Mouse (Mus musculus) midbrain, embryonic 11.5 days (tissue): ENCODE results near the gene Slc12a7. TPM values are rescaled to one million over a fixed set of nuclear protein-coding genes. Genes with fewer than 3 reads are reported as not detected.

ENCODE experiments used
- ATAC-seq: fragments of 200-750 bp; cut with Nextera tagmentation; 2 replicates; pipeline ENCODE4 v1.8.0; 2017; ENCODE audit warnings: moderate TSS enrichment, moderate library complexity; ENCODE audit not compliant: low FRiP score
- DNase-seq: peaks from one replicate; pipeline ENCODE4 v3.0.0; 2015; ENCODE audit warnings: low spot score; ENCODE audit errors: missing footprints
- H3K27ac ChIP-seq: fragments of 300-500 bp; sonication (generic); 2 replicates; pipeline ENCODE4 v1.5.1; 2014; ENCODE audit warnings: low read depth, low read length
- H3K27me3 ChIP-seq: fragments of 300-500 bp; sonication (generic); 2 replicates; pipeline ENCODE4 v1.6.1; 2014; ENCODE audit warnings: mild to moderate bottlenecking, low read length, moderate library complexity, mixed read lengths; ENCODE audit not compliant: control insufficient read depth, insufficient read depth
- H3K36me3 ChIP-seq: fragments of 300-500 bp; sonication (generic); 2 replicates; pipeline ENCODE4 v1.6.1; 2014; ENCODE audit warnings: mild to moderate bottlenecking, low read length, moderate library complexity, mixed read lengths; ENCODE audit not compliant: control insufficient read depth, insufficient read depth
- H3K4me1 ChIP-seq: fragments of 300-500 bp; sonication (generic); 2 replicates; pipeline ENCODE4 v1.6.1; 2014; ENCODE audit warnings: low read length; ENCODE audit not compliant: control insufficient read depth, insufficient read depth
- H3K4me2 ChIP-seq: fragments of 300-500 bp; sonication (generic); 2 replicates; pipeline ENCODE4 v1.6.1; 2014; ENCODE audit warnings: mild to moderate bottlenecking, moderate library complexity
- H3K4me3 ChIP-seq: fragments of 300-500 bp; sonication (generic); 2 replicates; pipeline ENCODE4 v1.5.1; 2014; ENCODE audit warnings: low read depth, low read length
- H3K9ac ChIP-seq: fragments of 300-500 bp; sonication (generic); 2 replicates; pipeline ENCODE4 v1.6.1; 2014; ENCODE audit warnings: low read length
- H3K9me3 ChIP-seq: fragments of 300-500 bp; sonication (generic); 2 replicates; pipeline ENCODE4 v1.6.1; 2016; ENCODE audit warnings: low read length; ENCODE audit not compliant: control insufficient read depth
- WGBS: fragments of 180-500 bp; shearing (Covaris S2); extraction: QIAGEN DNeasy Blood & Tissue Kit; methylation state at CpG from one replicate; pipeline ENCODE4 v1.1.7; 2014; 5-methylcytosine and 5-hydroxymethylcytosine counted together
- polyA plus RNA-seq: library from polyadenylated mRNA; unstranded; fragments of >200 nt; fragmentation: Nextera tagmentation; extraction: Ambion mirVana; gene quantifications from 2 replicates; pipeline ENCODE4 v1.2.1, GENCODE M21; 2014

Slc12a7 gene
- polyA plus RNA-seq, 1 experiment from 2014 or later: 38.2 TPM

DNA sequence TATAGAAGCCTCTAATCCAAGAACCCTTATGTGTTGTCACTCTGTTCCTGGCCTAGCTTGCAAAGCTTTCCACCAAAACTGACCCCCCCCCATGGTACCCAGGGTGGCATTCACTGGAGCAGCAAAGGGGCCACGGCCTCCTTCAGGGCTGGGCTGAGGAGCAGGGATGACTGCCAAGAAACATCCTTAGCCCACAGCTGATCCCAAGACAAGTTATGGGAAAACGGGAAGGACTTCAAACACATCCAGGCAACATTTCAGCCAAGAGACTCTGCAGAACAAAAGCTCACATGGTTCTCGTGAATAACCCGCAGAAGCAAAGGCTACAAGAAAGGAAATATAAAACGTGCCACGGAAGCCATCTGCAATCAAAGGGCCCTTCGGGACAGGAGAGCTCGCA, 94.3 kb downstream of the Slc12a7 start:
- DNase-seq (no peak), ATAC-seq (no peak)
- Histone ChIP-seq H3K9ac (no peak overlapping the region), H3K4me2 (no peak overlapping the region), H3K36me3 (no peaks in the 10 kb centered on the region), H3K27me3 (no peaks in the 10 kb centered on the region), H3K4me3 (no peak overlapping the region), H3K4me1 (no peaks in the 10 kb centered on the region), H3K27ac (no peak overlapping the region), H3K9me3 (no peaks in the 10 kb centered on the region)
- WGBS: 91% methylated on average over 8 of the region's 8 CpGs

DNA sequence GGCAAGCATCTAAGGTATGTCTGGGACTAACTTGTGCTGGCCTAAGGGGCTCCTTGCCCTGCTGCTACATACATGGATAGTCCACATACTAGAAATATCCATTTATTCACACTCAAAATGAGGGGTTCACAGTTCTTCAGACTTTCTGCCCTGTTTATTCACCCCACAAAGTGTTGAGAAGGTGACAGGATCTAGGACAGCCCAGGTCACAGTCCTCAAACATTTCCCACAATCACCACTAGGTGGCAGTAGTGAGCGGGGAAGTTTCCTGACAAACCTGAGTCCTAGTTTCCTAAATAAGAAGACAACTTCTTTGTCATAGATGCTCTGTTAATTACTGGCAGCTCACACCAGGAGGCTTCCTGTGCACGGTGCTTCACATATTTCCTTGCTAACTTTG, 98.6 kb downstream of the Slc12a7 start:
- ATAC-seq (peak; percentile 71), DNase-seq (peak; percentile 98)
- Histone ChIP-seq H3K27me3 (0 out of 2 replicates have a peak, but pooled peaks cover 1% of the 10 kb centered on the region), H3K4me1 (no peaks in the 10 kb centered on the region), H3K9ac (no peak overlapping the region), H3K4me2 (no peak overlapping the region), H3K27ac (no peak overlapping the region), H3K4me3 (no peak overlapping the region), H3K36me3 (no peaks in the 10 kb centered on the region), H3K9me3 (no peaks in the 10 kb centered on the region)
- WGBS: 4% methylated on average over 2 of the region's 2 CpGs

DNA sequence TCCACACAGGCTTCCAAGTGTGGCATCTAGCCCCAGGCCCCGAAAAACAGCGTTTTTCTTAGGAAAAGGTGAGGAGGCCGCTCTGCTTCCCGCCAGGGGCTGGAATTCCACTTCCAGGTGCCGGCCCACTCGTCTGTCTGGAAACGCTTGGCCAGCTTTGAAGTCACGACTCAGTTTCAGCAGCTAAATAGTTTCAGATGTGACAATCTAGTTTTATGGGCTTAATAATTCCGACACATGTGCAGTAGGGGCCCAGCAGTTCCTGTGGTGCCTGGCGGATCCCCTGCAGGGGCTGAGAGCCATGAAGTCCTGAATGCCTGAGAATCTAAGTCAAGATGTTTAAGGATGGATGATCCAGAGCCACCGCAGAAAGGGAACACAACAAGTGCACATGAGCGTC, 100.9 kb downstream of the Slc12a7 start:
- no peaks in the 10 kb centered on the region for H3K4me1 ChIP-seq
- WGBS: 71% methylated on average over 12 of the region's 12 CpGs
- H3K9me3 ChIP-seq: no peaks in the 10 kb centered on the region
- H3K27me3 ChIP-seq: 0 out of 2 replicates have a peak, but pooled peaks cover 2% of the 10 kb centered on the region
- H3K36me3 ChIP-seq: no peaks in the 10 kb centered on the region
- ATAC-seq: no peak
- no peak for DNase-seq
- no peak overlapping the region for H3K4me2 ChIP-seq
- H3K27ac ChIP-seq: no peak overlapping the region
- H3K4me3 ChIP-seq: no peak overlapping the region
- no peak overlapping the region for H3K9ac ChIP-seq

DNA sequence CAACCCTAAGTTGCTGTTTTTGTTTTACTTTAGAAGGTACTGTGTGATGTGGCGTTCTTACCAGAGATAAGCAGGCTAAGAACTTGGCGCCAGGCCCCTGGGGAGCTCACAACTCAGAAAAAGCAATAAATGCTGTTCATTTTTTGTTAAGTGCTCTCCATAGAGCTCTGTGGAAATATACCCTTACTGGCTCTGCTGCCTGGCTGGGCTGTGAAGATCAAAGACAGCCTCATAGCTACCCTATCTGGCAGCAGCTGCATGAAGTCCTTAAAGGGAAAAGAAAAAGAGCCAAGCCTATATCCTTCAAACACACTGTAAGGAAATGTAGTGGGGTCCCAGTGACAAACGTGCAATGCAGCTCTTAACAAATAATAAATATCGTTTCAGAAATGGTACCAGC, 102.9 kb downstream of the Slc12a7 start:
- no peak for ATAC-seq
- Histone ChIP-seq H3K4me3 (no peak overlapping the region), H3K9me3 (no peaks in the 10 kb centered on the region), H3K9ac (no peak overlapping the region), H3K4me2 (no peak overlapping the region), H3K36me3 (no peaks in the 10 kb centered on the region), H3K27me3 (peaks cover 5% of the 10 kb centered on the region; the same call in 1 of the 2 replicates), H3K4me1 (no peaks in the 10 kb centered on the region), H3K27ac (no peak overlapping the region)
- 67% methylated on average over 4 of the region's 4 CpGs for WGBS
- DNase-seq: no peak

DNA sequence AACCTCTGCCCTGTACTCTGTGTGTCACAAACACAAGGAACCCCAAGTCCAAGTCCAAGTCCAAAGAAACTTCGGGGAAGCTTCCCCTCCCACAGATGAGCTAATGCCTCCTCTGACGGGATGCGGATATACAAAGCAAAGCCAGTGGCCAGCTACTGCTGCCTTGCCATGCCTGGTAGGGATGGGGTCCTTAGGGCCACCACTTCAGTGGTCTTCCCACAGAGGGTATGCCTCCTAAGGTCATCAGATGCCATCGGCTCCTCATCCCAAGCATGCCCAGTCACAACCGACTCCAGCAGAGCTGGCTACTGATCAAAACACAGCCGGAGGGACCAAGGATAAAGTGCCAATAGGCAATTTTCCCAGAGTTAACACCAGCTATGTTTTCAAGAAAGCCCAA, 103.6 kb downstream of the Slc12a7 start:
- DNase-seq: no peak
- no peaks in the 10 kb centered on the region for H3K9me3 ChIP-seq
- no peak for ATAC-seq
- H3K9ac ChIP-seq: no peak overlapping the region
- no peak overlapping the region for H3K27ac ChIP-seq
- H3K4me2 ChIP-seq: no peak overlapping the region
- H3K4me1 ChIP-seq: no peaks in the 10 kb centered on the region
- H3K36me3 ChIP-seq: no peaks in the 10 kb centered on the region
- H3K27me3 ChIP-seq: peaks cover 5% of the 10 kb centered on the region; the same call in 1 of the 2 replicates
- H3K4me3 ChIP-seq: no peak overlapping the region
- 79% methylated on average over 6 of the region's 6 CpGs for WGBS

DNA sequence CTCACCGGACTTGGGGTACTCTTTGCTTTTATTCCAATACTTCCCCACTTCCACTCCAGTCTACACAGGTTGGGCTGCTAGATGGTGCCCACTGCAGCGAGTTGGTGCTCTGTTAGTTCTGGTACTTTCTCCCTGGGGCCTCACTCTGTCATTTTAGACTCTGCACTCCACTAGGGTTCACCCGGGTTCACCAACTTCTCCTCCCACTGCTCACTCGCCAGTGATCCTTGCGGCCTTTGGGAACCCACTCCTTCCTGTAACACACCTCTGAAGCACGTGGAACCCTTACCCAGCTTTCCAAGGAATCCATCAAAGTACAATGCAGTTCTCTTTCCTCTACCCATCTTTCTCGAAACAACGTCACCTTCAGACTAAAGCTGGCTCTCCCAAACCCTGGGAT, 104.8 kb downstream of the Slc12a7 start:
- 82% methylated on average over 8 of the region's 8 CpGs for WGBS
- H3K4me2 ChIP-seq: no peak overlapping the region
- no peaks in the 10 kb centered on the region for H3K4me1 ChIP-seq
- H3K27ac ChIP-seq: no peak overlapping the region
- H3K4me3 ChIP-seq: no peak overlapping the region
- no peaks in the 10 kb centered on the region for H3K36me3 ChIP-seq
- peaks cover 5% of the 10 kb centered on the region; the same call in 1 of the 2 replicates for H3K27me3 ChIP-seq
- H3K9ac ChIP-seq: no peak overlapping the region
- ATAC-seq (no peak), DNase-seq (no peak)
- H3K9me3 ChIP-seq: no peaks in the 10 kb centered on the region

DNA sequence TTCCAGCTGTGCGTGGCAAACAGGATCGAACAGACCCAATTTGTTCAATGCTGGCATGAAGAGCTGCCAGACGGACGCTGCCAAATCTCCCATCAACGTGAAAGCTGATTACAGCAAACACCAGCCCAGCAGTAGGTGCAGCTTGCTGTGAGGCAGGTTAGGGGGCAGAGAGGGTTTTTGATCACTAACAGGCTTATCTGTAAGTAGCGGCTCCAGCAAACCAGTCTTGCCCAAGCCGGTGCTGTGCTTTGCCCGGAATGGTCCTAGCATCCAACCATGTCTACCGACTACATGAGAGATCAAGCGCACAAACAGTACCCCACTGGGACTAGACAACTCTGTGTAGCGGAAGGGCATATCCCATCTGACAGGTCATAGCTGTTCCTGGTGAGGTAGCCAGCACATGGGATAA, 106.2 kb downstream of the Slc12a7 start:
- DNase-seq: no peak
- peak; percentile 9; the same call in 1 of the 2 replicates for ATAC-seq
- Histone ChIP-seq H3K27ac (no peak overlapping the region), H3K27me3 (peaks cover 5% of the 10 kb centered on the region; the same call in 1 of the 2 replicates), H3K9me3 (no peaks in the 10 kb centered on the region), H3K36me3 (no peaks in the 10 kb centered on the region), H3K4me3 (no peak overlapping the region), H3K4me2 (no peak overlapping the region), H3K4me1 (no peaks in the 10 kb centered on the region), H3K9ac (no peak overlapping the region)
- WGBS: 57% methylated on average over 11 of the region's 11 CpGs

DNA sequence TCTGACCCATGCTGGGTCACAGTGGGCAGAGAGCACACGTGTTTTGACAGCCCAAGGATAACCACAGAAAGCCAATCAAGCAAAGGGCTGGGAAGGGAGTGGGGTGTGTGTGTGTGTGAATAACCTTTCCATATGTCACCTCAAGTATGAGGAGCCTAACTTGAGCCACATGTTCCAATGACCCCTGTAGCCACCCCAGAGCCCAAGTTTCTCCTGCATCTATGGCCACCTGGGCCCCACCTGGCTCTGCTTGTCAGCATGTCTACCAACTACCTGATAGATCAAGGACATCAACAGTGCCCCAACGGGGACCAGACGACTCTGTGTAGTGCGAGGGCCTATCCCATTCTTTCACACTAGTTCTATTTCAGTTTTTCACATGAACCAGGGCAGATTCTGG, 106.8 kb downstream of the Slc12a7 start:
- no peak overlapping the region for H3K4me3 ChIP-seq
- H3K36me3 ChIP-seq: no peaks in the 10 kb centered on the region
- no peaks in the 10 kb centered on the region for H3K9me3 ChIP-seq
- H3K27me3 ChIP-seq: peaks cover 5% of the 10 kb centered on the region; the same call in 1 of the 2 replicates
- H3K4me2 ChIP-seq: no peak overlapping the region
- ATAC-seq (no peak), DNase-seq (no peak)
- H3K9ac ChIP-seq: no peak overlapping the region
- H3K27ac ChIP-seq: no peak overlapping the region
- 78% methylated on average over 4 of the region's 4 CpGs for WGBS
- H3K4me1 ChIP-seq: no peaks in the 10 kb centered on the region

DNA sequence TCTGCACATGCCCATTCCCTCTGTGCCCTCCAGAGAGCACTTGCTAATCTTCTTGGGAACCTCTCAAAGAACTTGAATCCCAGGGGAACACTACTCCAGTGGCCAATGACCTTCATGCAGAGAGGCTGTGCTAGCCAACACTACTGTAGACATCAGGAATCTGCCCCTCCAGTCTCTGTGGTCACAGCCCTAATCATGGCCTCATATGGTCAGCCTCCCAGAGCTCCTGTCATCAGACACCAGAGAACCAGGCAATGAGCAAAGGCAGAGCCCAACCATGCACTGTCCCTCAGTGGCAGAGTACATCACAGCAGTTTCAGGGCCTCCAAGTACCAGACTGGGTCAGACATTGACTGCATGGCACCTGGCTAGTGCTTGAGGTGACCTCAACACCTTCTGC, 109.8 kb downstream of the Slc12a7 start:
- H3K27me3 ChIP-seq: peaks cover 19% of the 10 kb centered on the region
- no peaks in the 10 kb centered on the region for H3K36me3 ChIP-seq
- no peak overlapping the region for H3K4me2 ChIP-seq
- H3K27ac ChIP-seq: no peak overlapping the region
- ATAC-seq: no peak
- no peak for DNase-seq
- H3K4me3 ChIP-seq: no peak overlapping the region
- H3K9ac ChIP-seq: no peak overlapping the region
- no peaks in the 10 kb centered on the region for H3K4me1 ChIP-seq
- no peaks in the 10 kb centered on the region for H3K9me3 ChIP-seq
